Mouse (Mus musculus) left cerebral cortex, adult 18-20 months (tissue): Measurements from ENCODE around the gene Myod1. TPM values are rescaled to one million over a fixed set of nuclear protein-coding genes. Genes with fewer than 3 reads are reported as not detected.
A peak's percentile ranks its signal among the peaks of the same experiment; 100 is the strongest.

Source experiments
- DNase-seq, 2 experiments: peaks; one replicate each; pipeline ENCODE4 v3.0.0; 2021 to 2022; ENCODE audit warnings: low spot score in 2 of 2, mixed read lengths in 1 of 2
- long read RNA-seq, 2 experiments: library from polyadenylated mRNA; stranded (forward); transcript quantifications; one replicate each; pipeline ENCODE4 v2.0.0; 2021
- total RNA-seq, 2 experiments: library from RNA; stranded (reverse); gene quantifications; 2 replicates each; pipeline ENCODE4 v1.2.3; 2021

Gene Myod1
- not detected for total RNA-seq
- long read RNA-seq, experiment 1, partial matches to known transcripts: 0 of 1 reads
- long read RNA-seq, experiment 1, other reads (novel, unspliced or antisense): 0 of 1 reads
- long read RNA-seq, experiment 2: 0 reads

GRCm38 (mm10) chr7:46376172-46377007 lies at the start of gene Myod1:
TSS of gene Myod1 (plus strand) at chr7:46376474.
- no peak for DNase-seq

GRCm38 (mm10) chr7:46327896-46328295 lies 48.4 kb upstream of the Myod1 start:
- DNase-seq: peak; percentile 19 to 27

GRCm38 (mm10) chr7:46337397-46337796 lies 38.9 kb upstream of the Myod1 start:
- DNase-seq: no peak

- no peak for DNase-seq
Observed at GRCm38 (mm10) chr7:46339818-46340217, 36.5 kb upstream of the Myod1 start.

- no peak for DNase-seq
Observed at GRCm38 (mm10) chr7:46340295-46340694, 36.0 kb upstream of the Myod1 start.

- no peak for DNase-seq
Observed at GRCm38 (mm10) chr7:46341471-46341870, 34.8 kb upstream of the Myod1 start.

GRCm38 (mm10) chr7:46347692-46348091 lies 28.6 kb upstream of the Myod1 start:
- no peak for DNase-seq

DNA sequence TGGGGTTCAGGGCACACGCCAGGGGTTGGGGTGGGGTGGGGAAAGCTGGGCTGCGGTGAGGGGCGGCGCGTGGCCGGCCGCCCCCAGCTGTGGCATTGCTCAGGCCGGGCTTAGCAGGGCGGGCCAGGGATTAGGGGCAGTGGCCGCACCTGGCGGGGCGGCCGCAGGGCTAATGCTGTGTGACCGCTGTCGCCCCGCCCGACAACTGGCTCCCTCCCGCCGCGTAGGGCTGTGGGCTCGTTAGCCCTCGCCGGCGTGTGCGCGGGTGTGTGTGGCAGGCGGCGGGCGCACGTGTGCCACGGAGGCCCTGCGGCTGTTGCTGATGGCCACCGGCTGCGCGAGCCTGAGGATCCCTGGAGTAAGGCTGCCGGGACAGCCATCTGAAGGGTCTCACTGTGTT lies 27.5 kb upstream of the Myod1 start:
- DNase-seq: peak in 1 of 2 experiments; percentile 37

DNA sequence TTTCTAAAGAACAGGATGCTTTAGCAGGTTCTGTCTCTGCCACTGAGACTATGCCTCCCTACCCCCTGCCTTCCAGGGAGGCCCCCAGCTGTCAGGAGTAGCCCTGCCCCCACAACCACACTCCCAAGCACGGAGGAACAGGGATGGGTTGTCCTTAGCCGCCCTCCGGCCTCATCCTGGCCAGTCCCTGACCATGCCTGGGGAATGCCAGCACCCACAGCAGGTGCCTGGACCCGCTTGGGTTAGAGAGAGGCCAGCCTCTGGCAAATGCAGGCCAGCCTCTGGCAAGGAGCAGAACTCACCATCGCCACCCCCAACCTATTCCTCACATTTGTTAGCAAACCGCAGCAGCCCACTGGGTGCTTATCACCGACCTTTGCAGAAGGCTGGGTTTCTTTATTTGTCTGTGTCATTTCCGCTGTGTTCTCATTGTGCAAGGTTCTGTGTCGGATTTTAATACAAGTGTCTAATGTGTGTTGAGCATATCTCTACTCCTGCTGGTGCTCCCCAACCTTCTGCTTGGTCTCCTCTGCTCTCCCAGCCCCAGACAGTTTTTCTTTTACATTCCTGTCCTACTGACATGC lies 26.1 kb upstream of the Myod1 start:
- DNase-seq: no peak

GRCm38 (mm10) chr7:46352748-46353147 lies 23.5 kb upstream of the Myod1 start:
- no peak for DNase-seq

GRCm38 (mm10) chr7:46353216-46353615 lies 23.1 kb upstream of the Myod1 start:
- DNase-seq: no peak

DNA sequence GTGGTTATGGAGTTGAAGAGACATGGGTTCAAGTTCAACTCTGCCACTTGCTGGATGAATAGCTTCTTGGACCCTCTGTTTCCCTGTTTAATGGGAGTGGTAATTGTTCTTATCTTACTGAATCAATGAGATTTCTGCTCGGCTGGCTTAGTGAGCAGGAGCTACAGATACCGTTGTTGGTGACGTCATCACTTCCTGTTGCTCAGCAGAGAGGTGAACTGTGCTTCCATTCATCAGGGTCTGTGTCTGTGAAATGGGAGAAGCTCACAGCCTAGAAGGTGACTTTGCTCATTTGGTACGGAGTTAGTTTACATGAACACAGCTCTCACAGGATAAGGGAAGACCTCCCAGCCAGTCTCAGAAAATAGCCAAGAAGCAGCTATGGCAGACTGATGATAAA lies 22.4 kb upstream of the Myod1 start:
- no peak for DNase-seq

GRCm38 (mm10) chr7:46361776-46362175 lies 14.5 kb upstream of the Myod1 start:
- no peak for DNase-seq

DNA sequence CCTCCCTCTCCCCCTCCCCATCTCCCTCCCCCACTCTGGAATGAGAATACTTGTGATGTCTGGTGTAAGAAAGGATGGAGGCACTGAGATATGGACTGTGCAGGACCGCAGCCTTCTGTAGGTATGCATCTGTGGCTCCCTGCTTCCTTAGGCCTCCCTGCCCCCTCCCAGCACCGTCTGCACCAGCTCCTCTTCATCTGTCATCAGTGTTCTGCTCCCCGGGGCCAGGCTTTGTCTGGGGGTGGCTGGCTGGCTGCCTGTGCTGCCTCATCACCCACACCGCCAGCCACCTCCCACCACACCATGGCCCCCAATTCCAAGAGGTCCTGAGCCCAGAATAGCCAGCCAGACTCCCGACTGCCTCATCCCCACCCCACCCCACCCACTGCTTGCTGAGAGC lies 12.1 kb upstream of the Myod1 start:
- DNase-seq: peak in 1 of 2 experiments; percentile 43

GRCm38 (mm10) chr7:46365810-46366209 lies 10.5 kb upstream of the Myod1 start:
- no peak for DNase-seq

GRCm38 (mm10) chr7:46371104-46371503 lies 5.2 kb upstream of the Myod1 start:
- no peak for DNase-seq

GRCm38 (mm10) chr7:46377008-46377346 lies 703 bp downstream of the Myod1 start:
- DNase-seq: no peak

GRCm38 (mm10) chr7:46378123-46378522 lies 1.8 kb downstream of the Myod1 start:
- no peak for DNase-seq

GRCm38 (mm10) chr7:46378983-46379382 lies 2.7 kb downstream of the Myod1 start:
- DNase-seq: peak; percentile 76

DNA sequence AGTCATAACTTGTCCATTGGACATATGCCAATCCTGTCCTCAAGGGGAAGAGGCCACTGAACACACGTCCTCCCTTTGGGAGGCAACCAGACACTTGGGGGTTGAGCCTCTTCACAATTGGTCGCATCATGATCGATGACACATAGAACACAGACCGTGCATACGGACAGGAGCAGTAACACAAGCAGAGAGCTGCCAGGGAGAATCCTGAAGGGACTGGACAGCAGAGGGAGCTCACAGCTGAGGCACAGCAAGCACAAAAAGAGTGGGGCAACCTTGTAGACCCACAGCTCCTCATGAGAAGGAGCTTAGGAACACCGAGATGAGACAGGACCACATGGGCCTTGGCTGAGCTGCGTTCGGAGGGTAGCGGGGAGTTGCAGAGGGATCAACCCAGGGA lies 4.4 kb downstream of the Myod1 start:
- no peak for DNase-seq

DNA sequence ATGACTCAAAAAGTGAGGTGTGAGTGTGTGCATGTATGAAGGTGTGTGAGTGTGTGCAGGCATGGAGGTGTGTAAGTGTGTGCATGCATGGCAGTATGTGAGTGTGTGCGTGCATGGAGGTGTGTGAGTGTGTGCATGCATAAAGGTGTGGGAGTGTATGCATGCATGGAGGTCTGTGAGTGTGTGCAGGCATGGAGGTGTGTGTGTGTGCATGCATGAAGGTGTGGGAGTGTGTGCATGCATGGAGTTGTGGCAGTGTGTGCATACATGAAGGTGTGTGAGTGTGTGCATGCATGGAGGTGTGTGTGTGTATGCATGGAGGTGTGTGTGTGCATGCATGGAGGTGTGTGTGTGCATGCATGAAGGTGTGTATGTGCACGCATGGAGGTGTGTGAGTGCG lies 11.2 kb downstream of the Myod1 start:
- no peak for DNase-seq

DNA sequence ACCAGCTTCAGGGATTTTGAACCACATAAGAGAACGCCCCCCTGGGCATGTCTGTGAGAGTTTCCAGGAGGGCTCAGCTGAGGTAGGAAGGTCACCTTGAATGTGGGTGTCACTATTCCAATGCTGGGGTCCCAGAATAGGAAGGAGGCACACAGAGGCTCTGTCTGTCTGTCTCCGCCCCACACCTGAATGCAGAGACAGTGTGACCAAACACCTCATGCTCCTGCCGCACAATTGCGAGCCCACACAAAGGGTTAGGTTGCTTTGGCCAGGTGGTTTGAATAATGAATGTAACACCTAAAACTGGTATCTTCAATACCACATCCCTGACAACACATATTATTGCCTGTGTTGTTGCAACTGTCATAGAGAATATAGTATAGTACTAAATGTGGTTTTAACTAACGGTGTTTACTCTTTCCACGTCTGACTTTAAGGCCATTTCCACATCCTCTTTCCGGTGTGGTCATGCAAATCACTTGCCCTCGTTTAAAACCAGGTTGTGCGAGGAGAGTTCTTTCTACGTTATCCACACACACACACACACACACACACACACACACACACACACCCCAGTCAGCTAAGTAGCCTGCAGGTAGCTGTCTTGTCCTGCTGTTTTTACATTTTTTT lies 13.3 kb downstream of the Myod1 start:
- DNase-seq: no peak
